Mouse (Mus musculus): ENCODE measurements around the gene Rbmxl1.

Rbmxl1 gene

GRCm38 (mm10) chr8:78493031-78493430 is 15.7 kb downstream of the Rbmxl1 start:
- no peak for DNase-seq (ENCODE audit: low spot score in 2 of 2)

- no peak for DNase-seq (ENCODE audit: low spot score in 2 of 2)
Measured at GRCm38 (mm10) chr8:78489733-78490132, 19.0 kb downstream of the Rbmxl1 start.

- DNase-seq (ENCODE audit: low spot score in 2 of 2) = no peak
Measured at GRCm38 (mm10) chr8:78477051-78477829, 31.5 kb downstream of the Rbmxl1 start.

GRCm38 (mm10) chr8:78467889-78468288 is 40.8 kb downstream of the Rbmxl1 start:
- DNase-seq (ENCODE audit: low spot score in 2 of 2) = no peak

GRCm38 (mm10) chr8:78463941-78464340 is 44.8 kb downstream of the Rbmxl1 start:
- DNase-seq (ENCODE audit: low spot score in 2 of 2) = no peak

DNA sequence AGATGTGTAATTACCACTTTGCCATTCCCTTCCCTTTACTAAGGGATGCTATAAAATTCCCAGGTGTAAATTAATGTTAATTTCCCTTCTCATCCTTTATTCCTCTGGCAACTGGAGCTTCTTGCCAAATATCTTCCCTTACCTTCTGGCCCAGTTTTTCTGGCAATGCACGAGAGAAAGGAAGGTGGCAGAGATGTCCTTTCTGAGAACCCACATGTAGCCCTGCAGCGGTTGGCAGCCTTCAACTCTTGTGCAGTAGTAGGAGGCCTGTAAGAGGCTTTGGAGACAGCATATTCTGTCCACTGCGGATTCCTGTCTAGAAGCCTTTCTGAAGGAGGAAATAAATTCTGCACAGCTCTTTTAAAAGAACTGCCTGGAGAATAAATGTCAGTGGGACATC is 52.3 kb downstream of the Rbmxl1 start:
- no peak for DNase-seq (ENCODE audit: low spot score in 2 of 2)
